Mouse (Mus musculus): ENCODE data around the gene Sdk1. TPM values are rescaled to one million over a fixed set of nuclear protein-coding genes. Genes with fewer than 3 reads are reported as not detected.

Sdk1 gene
- polyA plus RNA-seq, 1 experiment = 1.0 TPM

DNA sequence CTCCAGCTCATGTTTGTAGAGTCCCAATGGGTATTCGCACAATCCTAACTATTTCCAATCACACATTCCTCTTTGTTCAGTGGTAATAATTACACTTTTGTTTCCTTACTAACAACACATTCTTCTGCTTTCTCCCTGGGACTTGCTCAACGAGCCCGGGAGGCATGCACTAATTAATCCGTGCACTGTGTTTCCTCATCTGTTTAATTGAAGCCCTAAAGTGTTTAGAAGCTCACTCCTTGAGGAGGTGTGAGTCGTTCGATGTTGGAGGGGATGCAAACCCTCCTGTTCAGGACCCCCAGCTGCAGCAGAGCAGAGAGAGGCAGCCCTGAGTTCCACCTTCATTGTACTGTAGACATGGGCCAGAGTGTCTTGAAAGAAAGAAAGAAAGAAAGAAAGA, 452.4 kb downstream of the Sdk1 start:
- Histone ChIP-seq H3K27me3 (ENCODE audit: control insufficient read depth, insufficient read depth, low read length) (no peaks in the 10 kb centered on the region), H3K4me3 (ENCODE audit: low read depth, low read length) (no peak overlapping the region), H3K27ac (ENCODE audit: insufficient read depth, low read depth, low read length) (no peak overlapping the region), H3K36me3 (ENCODE audit: control insufficient read depth, insufficient read depth, low read length) (no peaks in the 10 kb centered on the region), H3K4me1 (ENCODE audit: control insufficient read depth, insufficient read depth, insufficient read length, low read length) (no peaks in the 10 kb centered on the region)
- no peak for TF ChIP-seq CTCF (IDR thresholded peaks at IDR 0.05; ENCODE audit: extremely low read depth, insufficient read length, insufficient replicate concordance, low read depth, low read length)
- TF ChIP-seq POLR2A (IDR thresholded peaks at IDR 0.05; ENCODE audit: low read depth, low read length) = no peak
- 53% methylated on average over 6 of the region's 6 CpGs for WGBS

- Histone ChIP-seq H3K27me3 (ENCODE audit: control insufficient read depth, insufficient read depth, low read length) (no peaks in the 10 kb centered on the region), H3K4me1 (ENCODE audit: control insufficient read depth, insufficient read depth, insufficient read length, low read length) (no peaks in the 10 kb centered on the region), H3K36me3 (ENCODE audit: control insufficient read depth, insufficient read depth, low read length) (no peaks in the 10 kb centered on the region), H3K27ac (ENCODE audit: insufficient read depth, low read depth, low read length) (no peak overlapping the region), H3K4me3 (ENCODE audit: low read depth, low read length) (no peak overlapping the region)
- WGBS = 71% methylated on average over 12 of the region's 12 CpGs
- TF ChIP-seq POLR2A (IDR thresholded peaks at IDR 0.05; ENCODE audit: low read depth, low read length) = no peak
- no peak for TF ChIP-seq CTCF (IDR thresholded peaks at IDR 0.05; ENCODE audit: extremely low read depth, insufficient read length, insufficient replicate concordance, low read depth, low read length)
These were observed 453.6 kb downstream of the Sdk1 start for GRCm38 (mm10) chr5:141694901-141695300.

- no peak for TF ChIP-seq POLR2A (IDR thresholded peaks at IDR 0.05; ENCODE audit: low read depth, low read length)
- no peak for TF ChIP-seq CTCF (IDR thresholded peaks at IDR 0.05; ENCODE audit: extremely low read depth, insufficient read length, insufficient replicate concordance, low read depth, low read length)
- Histone ChIP-seq H3K27me3 (ENCODE audit: control insufficient read depth, insufficient read depth, low read length) (no peaks in the 10 kb centered on the region), H3K36me3 (ENCODE audit: control insufficient read depth, insufficient read depth, low read length) (no peaks in the 10 kb centered on the region), H3K4me1 (ENCODE audit: control insufficient read depth, insufficient read depth, insufficient read length, low read length) (no peaks in the 10 kb centered on the region), H3K4me3 (ENCODE audit: low read depth, low read length) (no peak overlapping the region), H3K27ac (ENCODE audit: insufficient read depth, low read depth, low read length) (no peak overlapping the region)
- 61% methylated on average over 3 of the region's 3 CpGs for WGBS
These were observed 457.1 kb downstream of the Sdk1 start for GRCm38 (mm10) chr5:141698406-141698805.

GRCm38 (mm10) chr5:141720751-141721150, 479.5 kb downstream of the Sdk1 start:
- Histone ChIP-seq H3K27me3 (ENCODE audit: control insufficient read depth, insufficient read depth, low read length) (no peaks in the 10 kb centered on the region), H3K27ac (ENCODE audit: insufficient read depth, low read depth, low read length) (no peak overlapping the region), H3K4me1 (ENCODE audit: control insufficient read depth, insufficient read depth, insufficient read length, low read length) (no peaks in the 10 kb centered on the region), H3K4me3 (ENCODE audit: low read depth, low read length) (no peak overlapping the region), H3K36me3 (ENCODE audit: control insufficient read depth, insufficient read depth, low read length) (no peaks in the 10 kb centered on the region)
- TF ChIP-seq CTCF (IDR thresholded peaks at IDR 0.05; ENCODE audit: extremely low read depth, insufficient read length, insufficient replicate concordance, low read depth, low read length) = no peak
- no peak for TF ChIP-seq POLR2A (IDR thresholded peaks at IDR 0.05; ENCODE audit: low read depth, low read length)
- 81% methylated on average over 3 of the region's 3 CpGs for WGBS

DNA sequence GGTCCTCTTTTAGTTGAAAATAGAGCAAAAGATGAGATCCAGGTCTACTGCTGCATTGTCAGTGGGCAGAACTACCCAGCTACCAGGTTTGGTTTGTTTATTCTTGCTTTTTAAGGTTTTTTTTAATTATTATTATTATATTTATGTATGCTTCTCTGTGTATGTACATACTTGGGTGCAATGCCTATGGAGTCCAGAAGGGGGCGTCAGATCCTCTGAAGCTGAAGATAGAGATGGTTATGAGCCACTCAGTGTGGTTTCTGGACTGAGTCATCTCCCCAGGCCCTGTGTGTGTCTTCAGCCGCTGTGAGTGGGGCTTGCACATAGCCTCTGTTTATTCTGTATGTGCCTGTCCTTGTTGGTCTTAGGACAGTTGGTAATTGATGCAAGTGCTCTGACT, 486.7 kb downstream of the Sdk1 start:
- no peaks in the 10 kb centered on the region for H3K4me1 ChIP-seq (ENCODE audit: control insufficient read depth, insufficient read depth, insufficient read length, low read length)
- 72% methylated on average over 2 of the region's 2 CpGs for WGBS
- no peaks in the 10 kb centered on the region for H3K36me3 ChIP-seq (ENCODE audit: control insufficient read depth, insufficient read depth, low read length)
- no peak for TF ChIP-seq CTCF (IDR thresholded peaks at IDR 0.05; ENCODE audit: extremely low read depth, insufficient read length, insufficient replicate concordance, low read depth, low read length)
- no peak for TF ChIP-seq POLR2A (IDR thresholded peaks at IDR 0.05; ENCODE audit: low read depth, low read length)
- no peak overlapping the region for H3K4me3 ChIP-seq (ENCODE audit: low read depth, low read length)
- no peaks in the 10 kb centered on the region for H3K27me3 ChIP-seq (ENCODE audit: control insufficient read depth, insufficient read depth, low read length)
- H3K27ac ChIP-seq (ENCODE audit: insufficient read depth, low read depth, low read length) = no peak overlapping the region

DNA sequence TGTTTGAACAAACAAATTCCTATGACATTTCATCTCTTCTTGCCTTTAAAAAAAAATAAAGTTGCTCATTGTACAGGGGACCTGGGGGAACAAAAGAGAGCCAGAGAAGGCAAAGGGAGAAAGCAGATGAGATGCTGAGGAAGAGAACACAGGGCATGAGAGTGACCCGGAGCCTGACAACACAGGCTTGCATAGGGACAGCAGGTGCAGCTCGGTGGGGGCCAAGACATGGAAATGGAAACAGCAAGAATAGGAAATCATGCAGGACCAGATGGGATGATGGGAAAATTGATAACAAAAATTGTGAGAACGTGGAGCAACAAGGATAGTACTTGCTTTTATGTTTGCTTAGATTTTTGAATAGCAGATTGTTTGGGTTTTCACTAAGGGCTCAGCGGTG, 488.7 kb downstream of the Sdk1 start:
- no peaks in the 10 kb centered on the region for H3K36me3 ChIP-seq (ENCODE audit: control insufficient read depth, insufficient read depth, low read length)
- H3K27ac ChIP-seq (ENCODE audit: insufficient read depth, low read depth, low read length) = no peak overlapping the region
- H3K27me3 ChIP-seq (ENCODE audit: control insufficient read depth, insufficient read depth, low read length) = no peaks in the 10 kb centered on the region
- no peaks in the 10 kb centered on the region for H3K4me1 ChIP-seq (ENCODE audit: control insufficient read depth, insufficient read depth, insufficient read length, low read length)
- 48% methylated on average over 4 of the region's 4 CpGs for WGBS
- no peak overlapping the region for H3K4me3 ChIP-seq (ENCODE audit: low read depth, low read length)
- no peak for TF ChIP-seq CTCF (IDR thresholded peaks at IDR 0.05; ENCODE audit: extremely low read depth, insufficient read length, insufficient replicate concordance, low read depth, low read length)
- TF ChIP-seq POLR2A (IDR thresholded peaks at IDR 0.05; ENCODE audit: low read depth, low read length) = no peak

- Histone ChIP-seq H3K27me3 (ENCODE audit: control insufficient read depth, insufficient read depth, low read length) (no peaks in the 10 kb centered on the region), H3K4me1 (ENCODE audit: control insufficient read depth, insufficient read depth, insufficient read length, low read length) (no peaks in the 10 kb centered on the region), H3K27ac (ENCODE audit: insufficient read depth, low read depth, low read length) (no peak overlapping the region), H3K36me3 (ENCODE audit: control insufficient read depth, insufficient read depth, low read length) (no peaks in the 10 kb centered on the region), H3K4me3 (ENCODE audit: low read depth, low read length) (no peak overlapping the region)
- TF ChIP-seq POLR2A (IDR thresholded peaks at IDR 0.05; ENCODE audit: low read depth, low read length) = no peak
- TF ChIP-seq CTCF (IDR thresholded peaks at IDR 0.05; ENCODE audit: extremely low read depth, insufficient read length, insufficient replicate concordance, low read depth, low read length) = peak; percentile 32; the same call in 1 of the 2 replicates
- WGBS = 67% methylated on average over 5 of the region's 5 CpGs
These were observed 497.4 kb downstream of the Sdk1 start for GRCm38 (mm10) chr5:141738725-141739124.

DNA sequence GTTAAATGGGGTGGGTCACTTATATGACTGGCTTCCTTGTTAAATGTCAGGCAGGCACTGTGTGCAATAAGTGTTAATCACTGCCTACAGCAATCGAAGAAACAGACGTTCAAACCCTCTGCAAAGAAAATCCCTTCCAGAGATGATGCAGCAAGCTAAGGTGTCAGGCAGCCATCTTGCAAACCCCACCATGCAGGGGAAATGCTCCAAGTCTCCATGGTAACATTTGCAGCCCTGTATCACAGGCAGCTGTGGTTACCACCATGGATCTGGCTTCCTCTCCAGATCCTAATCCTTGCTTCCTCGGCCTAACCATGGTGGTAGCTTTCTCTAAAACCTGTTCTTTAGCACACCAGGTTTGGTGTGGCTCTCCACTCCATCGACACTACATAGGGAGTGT, 507.5 kb downstream of the Sdk1 start:
- 63% methylated on average over 4 of the region's 4 CpGs for WGBS
- Histone ChIP-seq H3K4me1 (ENCODE audit: control insufficient read depth, insufficient read depth, insufficient read length, low read length) (no peaks in the 10 kb centered on the region), H3K4me3 (ENCODE audit: low read depth, low read length) (no peak overlapping the region), H3K36me3 (ENCODE audit: control insufficient read depth, insufficient read depth, low read length) (no peaks in the 10 kb centered on the region), H3K27me3 (ENCODE audit: control insufficient read depth, insufficient read depth, low read length) (no peaks in the 10 kb centered on the region), H3K27ac (ENCODE audit: insufficient read depth, low read depth, low read length) (no peak overlapping the region)
- TF ChIP-seq POLR2A (IDR thresholded peaks at IDR 0.05; ENCODE audit: low read depth, low read length) (no peak), CTCF (IDR thresholded peaks at IDR 0.05; ENCODE audit: extremely low read depth, insufficient read length, insufficient replicate concordance, low read depth, low read length) (no peak)

Measured in small intestine, adult 2 months (tissue).